Mouse (Mus musculus): Measurements from ENCODE around the gene Olfr823. TPM values are rescaled to one million over a fixed set of nuclear protein-coding genes. Genes with fewer than 3 reads are reported as not detected.
A peak's percentile ranks its signal among the peaks of the same experiment; 100 is the strongest.
"Not testable (repeated sequence)": the region's sequence is repeated elsewhere in the genome, so short reads cannot be mapped to it uniquely, and the experiment has no call there.

Olfr823 gene
- not detected in 2 replicates for polyA plus RNA-seq (2016; fragmentation: Nextera tagmentation; extraction: Ambion mirVana)

- H3K27me3 ChIP-seq (ENCODE audit: insufficient read depth, poor library complexity, severe bottlenecking); H3K4me3 ChIP-seq; H3K4me1 ChIP-seq (replicated peaks); DNase-seq (ENCODE audit: low spot score); H3K27ac ChIP-seq; H3K9me3 ChIP-seq; H3K36me3 ChIP-seq: not testable (repeated sequence)
- 81% methylated on average over 1 of the region's 1 CpGs for WGBS
Measured at GRCm38 (mm10) chr10:130115283-130115682, at the start of gene Olfr823. Gene Olfr823 (minus strand): TSS chr10:130115383.

- Histone ChIP-seq H3K9me3 (no peaks in the 10 kb centered on the region), H3K27me3 (ENCODE audit: insufficient read depth, poor library complexity, severe bottlenecking) (no peaks in the 10 kb centered on the region), H3K36me3 (no peaks in the 10 kb centered on the region), H3K4me3 (no peak overlapping the region), H3K27ac (no peak overlapping the region), H3K4me1 (replicated peaks) (no peaks in the 10 kb centered on the region)
- DNase-seq (ENCODE audit: low spot score): no peak
- WGBS: 80% methylated on average over 5 of the region's 5 CpGs
Measured at GRCm38 (mm10) chr10:130144121-130144520, 28.9 kb upstream of the Olfr823 start.

GRCm38 (mm10) chr10:130142481-130142880, 27.3 kb upstream of the Olfr823 start:
- H3K36me3 ChIP-seq; H3K4me1 ChIP-seq (replicated peaks); H3K27me3 ChIP-seq (ENCODE audit: insufficient read depth, poor library complexity, severe bottlenecking); H3K9me3 ChIP-seq; DNase-seq (ENCODE audit: low spot score); H3K27ac ChIP-seq; H3K4me3 ChIP-seq: not testable (repeated sequence)
- 91% methylated on average over 5 of the region's 5 CpGs for WGBS

- Histone ChIP-seq H3K4me3 (no peak overlapping the region), H3K4me1 (replicated peaks) (no peaks in the 10 kb centered on the region), H3K36me3 (no peaks in the 10 kb centered on the region), H3K27me3 (ENCODE audit: insufficient read depth, poor library complexity, severe bottlenecking) (no peaks in the 10 kb centered on the region), H3K27ac (no peak overlapping the region), H3K9me3 (no peaks in the 10 kb centered on the region)
- DNase-seq (ENCODE audit: low spot score): no peak
Measured at GRCm38 (mm10) chr10:130134811-130135210, 19.6 kb upstream of the Olfr823 start.

- H3K9me3 ChIP-seq; H3K27me3 ChIP-seq (ENCODE audit: insufficient read depth, poor library complexity, severe bottlenecking); H3K4me3 ChIP-seq; DNase-seq (ENCODE audit: low spot score); H3K4me1 ChIP-seq (replicated peaks); H3K27ac ChIP-seq; H3K36me3 ChIP-seq: not testable (repeated sequence)
Measured at GRCm38 (mm10) chr10:130129900-130130299, 14.7 kb upstream of the Olfr823 start, which contains the start of gene Olfr824. Gene Olfr824 (minus strand): TSS chr10:130130000.

GRCm38 (mm10) chr10:130116045-130116444, 862 bp upstream of the Olfr823 start:
- H3K9me3 ChIP-seq; H3K27me3 ChIP-seq (ENCODE audit: insufficient read depth, poor library complexity, severe bottlenecking); H3K4me3 ChIP-seq; H3K27ac ChIP-seq; H3K36me3 ChIP-seq; DNase-seq (ENCODE audit: low spot score); H3K4me1 ChIP-seq (replicated peaks): not testable (repeated sequence)
- 64% methylated on average over 3 of the region's 3 CpGs for WGBS

- no peaks in the 10 kb centered on the region for H3K4me1 ChIP-seq (replicated peaks)
- no peak for DNase-seq (ENCODE audit: low spot score)
- no peak overlapping the region for H3K4me3 ChIP-seq
- H3K36me3 ChIP-seq: no peaks in the 10 kb centered on the region
- no peaks in the 10 kb centered on the region for H3K9me3 ChIP-seq
- H3K27ac ChIP-seq: no peak overlapping the region
- no peaks in the 10 kb centered on the region for H3K27me3 ChIP-seq (ENCODE audit: insufficient read depth, poor library complexity, severe bottlenecking)
Measured at GRCm38 (mm10) chr10:130096104-130096503, 19.1 kb downstream of the Olfr823 start.

GRCm38 (mm10) chr10:130092838-130093440, 22.2 kb downstream of the Olfr823 start:
- no peaks in the 10 kb centered on the region for H3K9me3 ChIP-seq
- H3K36me3 ChIP-seq: no peaks in the 10 kb centered on the region
- 21% methylated on average over 5 of the region's 5 CpGs for WGBS
- no peak overlapping the region for H3K27ac ChIP-seq
- no peaks in the 10 kb centered on the region for H3K4me1 ChIP-seq (replicated peaks)
- no peak overlapping the region for H3K4me3 ChIP-seq
- DNase-seq (ENCODE audit: low spot score): peak; percentile 42
- H3K27me3 ChIP-seq (ENCODE audit: insufficient read depth, poor library complexity, severe bottlenecking): no peaks in the 10 kb centered on the region

- Histone ChIP-seq H3K27ac (no peak within 1 kb of the TSS), H3K9me3 (no peaks in the 10 kb centered on the region), H3K4me3 (no peak within 1 kb of the TSS), H3K36me3 (no peaks in the 10 kb centered on the region), H3K27me3 (ENCODE audit: insufficient read depth, poor library complexity, severe bottlenecking) (no peaks in the 10 kb centered on the region), H3K4me1 (replicated peaks) (no peaks in the 10 kb centered on the region)
- no peak for DNase-seq (ENCODE audit: low spot score)
Measured at GRCm38 (mm10) chr10:130070910-130071309, 44.3 kb downstream of the Olfr823 start, which contains the start of gene Olfr822. Gene Olfr822 (plus strand): TSS chr10:130071210.

Other genes starting within 250 kb of the Olfr823 start
- not detected in 2 replicates for gene Olfr814, start 235.5 kb downstream of the Olfr823 start, polyA plus RNA-seq (2016; fragmentation: Nextera tagmentation; extraction: Ambion mirVana)
- gene Olfr815, start 209.5 kb downstream of the Olfr823 start, polyA plus RNA-seq (2016; fragmentation: Nextera tagmentation; extraction: Ambion mirVana): not detected in 2 replicates
- not detected in 2 replicates for gene Olfr816, start 199.8 kb downstream of the Olfr823 start, polyA plus RNA-seq (2016; fragmentation: Nextera tagmentation; extraction: Ambion mirVana)
- gene Olfr818, start 166.3 kb downstream of the Olfr823 start, polyA plus RNA-seq (2016; fragmentation: Nextera tagmentation; extraction: Ambion mirVana): not detected in 2 replicates
- not detected in 2 replicates for gene Olfr819, start 148.1 kb downstream of the Olfr823 start, polyA plus RNA-seq (2016; fragmentation: Nextera tagmentation; extraction: Ambion mirVana)
- not detected in 2 replicates for gene Olfr247, start 139.2 kb downstream of the Olfr823 start, polyA plus RNA-seq (2016; fragmentation: Nextera tagmentation; extraction: Ambion mirVana)
- not detected in 2 replicates for gene Gm10310, start 130.3 kb downstream of the Olfr823 start, polyA plus RNA-seq (2016; fragmentation: Nextera tagmentation; extraction: Ambion mirVana)
- not detected in 2 replicates for gene Olfr820, start 102.8 kb downstream of the Olfr823 start, polyA plus RNA-seq (2016; fragmentation: Nextera tagmentation; extraction: Ambion mirVana)
- not detected in 2 replicates for gene Olfr821, start 85.0 kb downstream of the Olfr823 start, polyA plus RNA-seq (2016; fragmentation: Nextera tagmentation; extraction: Ambion mirVana)
- gene Olfr822, start 44.2 kb downstream of the Olfr823 start, polyA plus RNA-seq (2016; fragmentation: Nextera tagmentation; extraction: Ambion mirVana): not detected in 2 replicates
- gene Olfr824, start 14.6 kb upstream of the Olfr823 start, polyA plus RNA-seq (2016; fragmentation: Nextera tagmentation; extraction: Ambion mirVana): not detected in 2 replicates
- gene Olfr825, start 51.4 kb upstream of the Olfr823 start, polyA plus RNA-seq (2016; fragmentation: Nextera tagmentation; extraction: Ambion mirVana): not detected in 2 replicates
- not detected in 2 replicates for gene Olfr826, start 68.8 kb upstream of the Olfr823 start, polyA plus RNA-seq (2016; fragmentation: Nextera tagmentation; extraction: Ambion mirVana)
- 0.10 TPM in 1 of 2 replicates, not detected in the other for gene Olfr827, start 99.0 kb upstream of the Olfr823 start, polyA plus RNA-seq (2016; fragmentation: Nextera tagmentation; extraction: Ambion mirVana)
- gene Neurod4, start 164.9 kb upstream of the Olfr823 start, polyA plus RNA-seq (2016; fragmentation: Nextera tagmentation; extraction: Ambion mirVana): 14.0 and 23.1 TPM in 2 replicates
- not detected in 2 replicates for gene Tespa1, start 207.5 kb upstream of the Olfr823 start, polyA plus RNA-seq (2016; fragmentation: Nextera tagmentation; extraction: Ambion mirVana)

Measured in hindbrain, embryonic 10.5 days (tissue).